Mouse (Mus musculus) thymus, postnatal 14 days (tissue): Measurements from ENCODE around the gene Mef2a.
"Not testable (repeated sequence)": the region's sequence is repeated elsewhere in the genome, so short reads cannot be mapped to it uniquely, and the experiment has no call there.

Experiments used
- DNase-seq: peaks from one replicate; pipeline ENCODE4 v3.0.0; 2021

The Mef2a gene

GRCm38 (mm10) chr7:67369645-67370044 lies 3.0 kb downstream of the Mef2a start:
- no peak for DNase-seq

- no peak for DNase-seq
Measured at GRCm38 (mm10) chr7:67368394-67368793, 4.3 kb downstream of the Mef2a start.

GRCm38 (mm10) chr7:67360588-67360987 lies 12.1 kb downstream of the Mef2a start:
- DNase-seq: no peak

GRCm38 (mm10) chr7:67359863-67360262 lies 12.8 kb downstream of the Mef2a start:
- DNase-seq: no peak

GRCm38 (mm10) chr7:67355870-67356269 lies 16.8 kb downstream of the Mef2a start:
- DNase-seq: peak; percentile 32

- peak; percentile 88 for DNase-seq
Measured at GRCm38 (mm10) chr7:67353667-67354066, 19.0 kb downstream of the Mef2a start.

GRCm38 (mm10) chr7:67352989-67353388 lies 19.7 kb downstream of the Mef2a start:
- no peak for DNase-seq

GRCm38 (mm10) chr7:67344443-67344842 lies 28.2 kb downstream of the Mef2a start:
- DNase-seq: no peak

- no peak for DNase-seq
Measured at GRCm38 (mm10) chr7:67342067-67342625, 30.5 kb downstream of the Mef2a start.

GRCm38 (mm10) chr7:67320359-67320758 lies 52.3 kb downstream of the Mef2a start:
- DNase-seq: no peak

- no peak for DNase-seq
Measured at GRCm38 (mm10) chr7:67318697-67319096, 54.0 kb downstream of the Mef2a start.

- DNase-seq: no peak
Measured at GRCm38 (mm10) chr7:67313200-67313599, 59.5 kb downstream of the Mef2a start.

- DNase-seq: no peak
Measured at GRCm38 (mm10) chr7:67310151-67310550, 62.5 kb downstream of the Mef2a start.

- DNase-seq: no peak
Measured at GRCm38 (mm10) chr7:67308102-67308501, 64.6 kb downstream of the Mef2a start.

- no peak for DNase-seq
Measured at GRCm38 (mm10) chr7:67307078-67307477, 65.6 kb downstream of the Mef2a start.

GRCm38 (mm10) chr7:67304937-67305336 lies 67.7 kb downstream of the Mef2a start:
- no peak for DNase-seq

GRCm38 (mm10) chr7:67296419-67296818 lies 76.2 kb downstream of the Mef2a start:
- DNase-seq: no peak

GRCm38 (mm10) chr7:67291356-67291755 lies 81.3 kb downstream of the Mef2a start:
- no peak for DNase-seq

GRCm38 (mm10) chr7:67287456-67287855 lies 85.2 kb downstream of the Mef2a start:
- DNase-seq: no peak

GRCm38 (mm10) chr7:67283581-67283980 lies 89.1 kb downstream of the Mef2a start:
- DNase-seq: no peak

GRCm38 (mm10) chr7:67270447-67270846 lies 102.2 kb downstream of the Mef2a start:
- not testable (repeated sequence) for DNase-seq

GRCm38 (mm10) chr7:67259828-67260563 lies 112.7 kb downstream of the Mef2a start:
- no peak for DNase-seq

- DNase-seq: no peak
Measured at GRCm38 (mm10) chr7:67246067-67246466, 126.6 kb downstream of the Mef2a start.

- no peak for DNase-seq
Measured at GRCm38 (mm10) chr7:67245255-67245654, 127.4 kb downstream of the Mef2a start.

GRCm38 (mm10) chr7:67243894-67244282 lies 128.8 kb downstream of the Mef2a start:
- no peak for DNase-seq
